Mouse (Mus musculus): ENCODE results near the gene Wsb1. TPM values are rescaled to one million over a fixed set of nuclear protein-coding genes. Genes with fewer than 3 reads are reported as not detected.

Wsb1 gene
- polyA plus RNA-seq, 1 experiment from 2014 or later, result 237 TPM

- ChIA-PET CTCF (interaction anchor here (0.6 kb wide), 1 partner anchor 507 kb away, joined by 4 read pairs; no protein-coding TSS in a partner anchor), POLR2A (interaction anchor here (0.6 to 1.1 kb wide), 3 partner anchors 15 to 91 kb away, joined by 3 read pairs; no protein-coding TSS in a partner anchor)
- no peaks in the 10 kb centered on the region for H3K27me3 ChIP-seq
- ATAC-seq, result no peak
- no peak for TF ChIP-seq CTCF (IDR thresholded peaks at IDR 0.05)
- in situ Hi-C loops (cut with MboI; ENCODE audit: low pct_unique_long_range_greater_than_20kb), result no loop called here
- DNase-seq (ENCODE audit: low read depth, low spot score), result no peak
Measured at GRCm38 (mm10) chr11:79204444-79204843, 50.0 kb downstream of the Wsb1 start.

- no peak for TF ChIP-seq CTCF (IDR thresholded peaks at IDR 0.05)
- DNase-seq (ENCODE audit: low read depth, low spot score) (peak; percentile 64), ATAC-seq (peak; percentile 48)
- POLR2A ChIA-PET, result no interaction called here
- no peaks in the 10 kb centered on the region for H3K27me3 ChIP-seq
- CTCF ChIA-PET, result interaction anchor here (2.3 kb wide), 1 partner anchor 13 kb away, joined by 6 read pairs; no protein-coding TSS in a partner anchor
- in situ Hi-C loops (cut with MboI; ENCODE audit: low pct_unique_long_range_greater_than_20kb), result no loop called here
Measured at GRCm38 (mm10) chr11:79200502-79200901, 54.0 kb downstream of the Wsb1 start.

- CTCF ChIA-PET, result no interaction called here
- POLR2A ChIA-PET, result no interaction called here
- ATAC-seq, result no peak
- no peak for TF ChIP-seq CTCF (IDR thresholded peaks at IDR 0.05)
- in situ Hi-C loops (cut with MboI; ENCODE audit: low pct_unique_long_range_greater_than_20kb), result no loop called here
- no peaks in the 10 kb centered on the region for H3K27me3 ChIP-seq
- no peak for DNase-seq (ENCODE audit: low read depth, low spot score)
Measured at GRCm38 (mm10) chr11:79198562-79198961, 55.9 kb downstream of the Wsb1 start.

GRCm38 (mm10) chr11:79197846-79198235 is 56.6 kb downstream of the Wsb1 start:
- POLR2A ChIA-PET, result no interaction called here
- no peaks in the 10 kb centered on the region for H3K27me3 ChIP-seq
- DNase-seq (ENCODE audit: low read depth, low spot score), result no peak
- CTCF ChIA-PET, result no interaction called here
- in situ Hi-C loops (cut with MboI; ENCODE audit: low pct_unique_long_range_greater_than_20kb), result no loop called here
- TF ChIP-seq CTCF (IDR thresholded peaks at IDR 0.05), result no peak
- no peak for ATAC-seq

- H3K27me3 ChIP-seq, result no peaks in the 10 kb centered on the region
- DNase-seq (ENCODE audit: low read depth, low spot score), result no peak
- in situ Hi-C loops (cut with MboI; ENCODE audit: low pct_unique_long_range_greater_than_20kb), result no loop called here
- POLR2A ChIA-PET, result interaction anchor here (0.6 kb wide), 3 partner anchors 12 to 85 kb away, joined by 3 to 5 read pairs (median 3); no protein-coding TSS in a partner anchor
- no peak for ATAC-seq
- CTCF ChIA-PET, result interaction anchor here (1.1 kb wide), 1 partner anchor 14 kb away, joined by 3 read pairs; no protein-coding TSS in a partner anchor
- TF ChIP-seq CTCF (IDR thresholded peaks at IDR 0.05), result no peak
Measured at GRCm38 (mm10) chr11:79196876-79197845, 57.3 kb downstream of the Wsb1 start.

GRCm38 (mm10) chr11:79196196-79196869 is 58.1 kb downstream of the Wsb1 start:
- no peaks in the 10 kb centered on the region for H3K27me3 ChIP-seq
- no peak for TF ChIP-seq CTCF (IDR thresholded peaks at IDR 0.05)
- in situ Hi-C loops (cut with MboI; ENCODE audit: low pct_unique_long_range_greater_than_20kb), result no loop called here
- POLR2A ChIA-PET, result interaction anchor here (0.6 kb wide), 3 partner anchors 13 to 84 kb away, joined by 3 to 5 read pairs (median 3); no protein-coding TSS in a partner anchor
- ATAC-seq (no peak), DNase-seq (ENCODE audit: low read depth, low spot score) (peak; percentile 47)
- CTCF ChIA-PET, result interaction anchor here (1.1 kb wide), 1 partner anchor 13 kb away, joined by 3 read pairs; no protein-coding TSS in a partner anchor

- no peak for DNase-seq (ENCODE audit: low read depth, low spot score)
- ATAC-seq, result no peak
- ChIA-PET POLR2A (no interaction called here), CTCF (interaction anchor here (0.7 to 1.2 kb wide), 2 partner anchors 11 to 16 kb away, joined by 3 read pairs; no protein-coding TSS in a partner anchor)
- no peak for TF ChIP-seq CTCF (IDR thresholded peaks at IDR 0.05)
- in situ Hi-C loops (cut with MboI; ENCODE audit: low pct_unique_long_range_greater_than_20kb), result no loop called here
- H3K27me3 ChIP-seq, result no peaks in the 10 kb centered on the region
Measured at GRCm38 (mm10) chr11:79192176-79192575, 62.3 kb downstream of the Wsb1 start.

GRCm38 (mm10) chr11:79191214-79191613 is 63.3 kb downstream of the Wsb1 start:
- ATAC-seq (no peak), DNase-seq (ENCODE audit: low read depth, low spot score) (no peak)
- TF ChIP-seq CTCF (IDR thresholded peaks at IDR 0.05), result no peak
- ChIA-PET CTCF (interaction anchor here (0.7 kb wide), 1 partner anchor 161 kb away, joined by 3 read pairs; no protein-coding TSS in a partner anchor), POLR2A (no interaction called here)
- in situ Hi-C loops (cut with MboI; ENCODE audit: low pct_unique_long_range_greater_than_20kb), result no loop called here
- no peaks in the 10 kb centered on the region for H3K27me3 ChIP-seq

- no peaks in the 10 kb centered on the region for H3K27me3 ChIP-seq
- in situ Hi-C loops (cut with MboI; ENCODE audit: low pct_unique_long_range_greater_than_20kb), result no loop called here
- ChIA-PET CTCF (no interaction called here), POLR2A (no interaction called here)
- ATAC-seq (no peak), DNase-seq (ENCODE audit: low read depth, low spot score) (no peak)
- TF ChIP-seq CTCF (IDR thresholded peaks at IDR 0.05), result no peak
Measured at GRCm38 (mm10) chr11:79190257-79190656, 64.2 kb downstream of the Wsb1 start.

Other genes starting within 250 kb of the Wsb1 start
- 10.0 TPM for gene Ksr1, start 108.3 kb downstream of the Wsb1 start, polyA plus RNA-seq (2021)
- not detected for gene Gm9964, start 42.2 kb upstream of the Wsb1 start, polyA plus RNA-seq (2021)
- gene Nf1, start 85.0 kb upstream of the Wsb1 start, polyA plus RNA-seq (2021), result 24.1 TPM
- gene Omg, start 249.4 kb upstream of the Wsb1 start, polyA plus RNA-seq (2021), result not detected

All from Patski (cell line).